Mouse (Mus musculus) CH12.LX (cell line): Measurements from ENCODE around the gene Sema3b. TPM values are rescaled to one million over a fixed set of nuclear protein-coding genes. Genes with fewer than 3 reads are reported as not detected.

ENCODE experiments used
- DNase-seq: peaks from one replicate; pipeline ENCODE4 v3.0.0-alpha.2; 2013; ENCODE audit errors: extremely low read depth
- H3K27ac ChIP-seq: 2 replicates; pipeline ENCODE4 v1.5.1; 2012; ENCODE audit warnings: low read depth, mild to moderate bottlenecking, control low read depth, moderate library complexity; ENCODE audit not compliant: insufficient read depth
- H3K27me3 ChIP-seq: replicated peaks from 2 replicates; pipeline ENCODE3; 2012; ENCODE audit warnings: inconsistent platforms
- H3K36me3 ChIP-seq, 2 experiments: replicated peaks in 1 of 2; 2 replicates each; pipeline versions ENCODE3 to v1.6.1; 2012; ENCODE audit warnings: inconsistent platforms in 1 of 2, low read length in 1 of 2, mild to moderate bottlenecking in 1 of 2, mixed read lengths in 1 of 2, moderate library complexity in 1 of 2; ENCODE audit not compliant: control insufficient read depth in 1 of 2, insufficient read depth in 1 of 2
- H3K4me1 ChIP-seq, 2 experiments: 2 replicates each; pipeline ENCODE4 v1.6.1; 2012; ENCODE audit warnings: inconsistent platforms in 1 of 2, moderate library complexity in 1 of 2; ENCODE audit not compliant: insufficient read depth in 2 of 2, control insufficient read depth in 1 of 2
- H3K4me2 ChIP-seq: 2 replicates; pipeline ENCODE4 v1.6.1; 2012; ENCODE audit warnings: low read depth, mild to moderate bottlenecking, control low read depth; ENCODE audit not compliant: poor library complexity, insufficient read depth, severe bottlenecking
- H3K4me3 ChIP-seq, 3 experiments: fragments of 150-350 bp in 1 of 3; sonication (generic) in 1 of 3; replicated peaks in 1 of 3; 2 replicates each; pipeline versions ENCODE3 to v1.5.1; 2011 to 2012; ENCODE audit warnings: low read depth in 2 of 3, low read length in 2 of 3, mild to moderate bottlenecking in 2 of 3, moderate library complexity in 2 of 3, control low read depth in 1 of 3, improper control_type of control experiment in 1 of 3, inconsistent platforms in 1 of 3, mixed read lengths in 1 of 3; ENCODE audit not compliant: poor library complexity in 1 of 3
- H3K79me2 ChIP-seq: replicated peaks from 2 replicates; pipeline ENCODE4 v1.6.1; 2012; ENCODE audit warnings: mild to moderate bottlenecking, moderate library complexity; ENCODE audit not compliant: control insufficient read depth, poor library complexity, insufficient read depth, severe bottlenecking; ENCODE audit errors: extremely low read depth
- H3K9ac ChIP-seq: 2 replicates; pipeline ENCODE4 v1.6.1; 2012; ENCODE audit warnings: low read depth, mild to moderate bottlenecking, control low read depth, moderate library complexity; ENCODE audit not compliant: insufficient read depth
- H3K9me3 ChIP-seq: replicated peaks from 2 replicates; pipeline ENCODE3; 2012; ENCODE audit warnings: low read length, inconsistent platforms, mixed read lengths
- BHLHE40 ChIP-seq: IDR thresholded peaks from 2 replicates; pipeline ENCODE4 v1.6.1; 2011; ENCODE audit warnings: mild to moderate bottlenecking, low read depth, low read length, improper control_type of control experiment
- CHD1 ChIP-seq: IDR thresholded peaks from 2 replicates; pipeline ENCODE4 v1.6.1; 2012; ENCODE audit warnings: low read depth, low read length, improper control_type of control experiment, inconsistent platforms
- CHD2 ChIP-seq: IDR thresholded peaks from 2 replicates; pipeline ENCODE4 v1.6.1; 2011; ENCODE audit warnings: low read length, improper control_type of control experiment
- CTCF ChIP-seq, 2 experiments: IDR thresholded peaks in 1 of 2; conservative IDR thresholded peaks in 1 of 2; 2 replicates each; pipeline ENCODE4 v1.5.1; 2011 to 2012; ENCODE audit warnings: low read depth in 2 of 2, low read length in 2 of 2, improper control_type of control experiment in 1 of 2, inconsistent platforms in 1 of 2, mild to moderate bottlenecking in 1 of 2, moderate library complexity in 1 of 2
- EP300 ChIP-seq: IDR thresholded peaks from 2 replicates; pipeline ENCODE4 v1.6.1; 2011; ENCODE audit warnings: low read length, improper control_type of control experiment
- ETS1 ChIP-seq: conservative IDR thresholded peaks from 2 replicates; pipeline ENCODE4 v1.6.1; 2012; ENCODE audit warnings: low read depth, mild to moderate bottlenecking, inconsistent platforms, low read length, improper control_type of control experiment, moderate library complexity
- GABPA ChIP-seq: IDR thresholded peaks from 2 replicates; pipeline ENCODE4 v1.6.1; 2012; ENCODE audit warnings: low read depth, low read length, improper control_type of control experiment, inconsistent platforms; ENCODE audit not compliant: insufficient replicate concordance
- IRF4 ChIP-seq: IDR thresholded peaks from 2 replicates; pipeline ENCODE4 v1.6.1; 2014; ENCODE audit warnings: low read depth, mild to moderate bottlenecking, inconsistent platforms, low read length, improper control_type of control experiment
- JUN ChIP-seq: IDR thresholded peaks from 2 replicates; pipeline ENCODE4 v1.6.1; 2011; ENCODE audit warnings: low read depth, mild to moderate bottlenecking, low read length, improper control_type of control experiment, moderate library complexity; ENCODE audit not compliant: insufficient read depth
- JUND ChIP-seq: conservative IDR thresholded peaks from 2 replicates; pipeline ENCODE4 v1.6.1; 2011; ENCODE audit warnings: low read depth, low read length, improper control_type of control experiment
- KAT2A ChIP-seq: IDR thresholded peaks from 2 replicates; pipeline ENCODE4 v1.6.1; 2012; ENCODE audit warnings: low read length, improper control_type of control experiment, inconsistent platforms; ENCODE audit not compliant: insufficient replicate concordance
- MAX ChIP-seq: IDR thresholded peaks from 2 replicates; pipeline ENCODE4 v1.6.1; 2011; ENCODE audit warnings: low read length, improper control_type of control experiment
- MEF2A ChIP-seq: IDR thresholded peaks from 2 replicates; pipeline ENCODE4 v1.6.1; 2014; ENCODE audit warnings: low read depth, mild to moderate bottlenecking, inconsistent platforms, low read length, improper control_type of control experiment, borderline replicate concordance
- MXI1 ChIP-seq: IDR thresholded peaks from 2 replicates; pipeline ENCODE4 v1.6.1; 2011; ENCODE audit warnings: mild to moderate bottlenecking, low read depth, low read length, improper control_type of control experiment
- MYC ChIP-seq: IDR thresholded peaks from 2 replicates; pipeline ENCODE4 v1.6.1; 2011; ENCODE audit warnings: low read depth, mild to moderate bottlenecking, improper control_type of control experiment, low read length
- NELFE ChIP-seq: IDR thresholded peaks from 2 replicates; pipeline ENCODE4 v1.6.1; 2011; ENCODE audit warnings: low read depth, low read length, improper control_type of control experiment
- NRF1 ChIP-seq: IDR thresholded peaks from 2 replicates; pipeline ENCODE4 v1.6.1; 2014; ENCODE audit warnings: low read depth, mild to moderate bottlenecking, inconsistent platforms, low read length, improper control_type of control experiment, moderate library complexity
- PAX5 ChIP-seq: IDR thresholded peaks from 2 replicates; pipeline ENCODE4 v1.6.1; 2012; ENCODE audit warnings: low read length, inconsistent platforms, mixed read lengths
- POLR2AphosphoS2 ChIP-seq: IDR thresholded peaks from 2 replicates; pipeline ENCODE4 v1.6.1; 2011; ENCODE audit warnings: low read depth, low read length, improper control_type of control experiment
- RAD21 ChIP-seq: IDR thresholded peaks from 2 replicates; pipeline ENCODE4 v1.6.1; 2011; ENCODE audit warnings: low read depth, mild to moderate bottlenecking, low read length, improper control_type of control experiment, moderate library complexity
- SMC3 ChIP-seq: IDR thresholded peaks from 2 replicates; pipeline ENCODE4 v1.6.1; 2011; ENCODE audit warnings: low read depth, low read length, improper control_type of control experiment
- TBP ChIP-seq: conservative IDR thresholded peaks from 2 replicates; pipeline ENCODE4 v1.6.1; 2011; ENCODE audit warnings: low read depth, low read length, improper control_type of control experiment
- TCF12 ChIP-seq: IDR thresholded peaks from 2 replicates; pipeline ENCODE4 v1.6.1; 2014; ENCODE audit warnings: low read depth, mild to moderate bottlenecking, inconsistent platforms, low read length, improper control_type of control experiment
- UBTF ChIP-seq: IDR thresholded peaks from 2 replicates; pipeline ENCODE4 v1.6.1; 2012; ENCODE audit warnings: low read depth, mild to moderate bottlenecking, inconsistent platforms, low read length, improper control_type of control experiment, moderate library complexity
- USF1 ChIP-seq: IDR thresholded peaks from 2 replicates; pipeline ENCODE4 v1.6.1; 2014; ENCODE audit warnings: low read depth, mild to moderate bottlenecking, inconsistent platforms, low read length, improper control_type of control experiment
- USF2 ChIP-seq: conservative IDR thresholded peaks from 2 replicates; pipeline ENCODE4 v1.6.1; 2011; ENCODE audit warnings: low read depth, low read length, improper control_type of control experiment
- ZC3H11A ChIP-seq: IDR thresholded peaks from 2 replicates; pipeline ENCODE4 v1.6.1; 2012; ENCODE audit warnings: low read depth, mild to moderate bottlenecking, inconsistent platforms, low read length, improper control_type of control experiment
- ZKSCAN1 ChIP-seq: IDR thresholded peaks from 2 replicates; pipeline ENCODE4 v1.6.1; 2012; ENCODE audit warnings: low read depth, inconsistent platforms, low read length, improper control_type of control experiment, borderline replicate concordance
- ZMIZ1 ChIP-seq: IDR thresholded peaks from 2 replicates; pipeline ENCODE4 v1.6.1; 2012; ENCODE audit warnings: low read depth, mild to moderate bottlenecking, inconsistent platforms, low read length, improper control_type of control experiment
- ZNF384 ChIP-seq: IDR thresholded peaks from 2 replicates; pipeline ENCODE4 v1.6.1; 2012; ENCODE audit warnings: low read depth, low read length, improper control_type of control experiment, inconsistent platforms
- dilution Hi-C: fragments of 300-500 bp; cut with MboI; formaldehyde crosslinking; loops from 2 replicates; pipeline ENCODE4 v1.14.3; 2020; ENCODE audit warnings: low sequenced_read_pairs; ENCODE audit not compliant: extremely low pct_unique_long_range_greater_than_20kb, extremely low pct_ligation_motif_present
- in situ Hi-C: fragments of 300-500 bp; cut with MboI; formaldehyde crosslinking; loops from 3 replicates; pipeline ENCODE4 v1.14.3; 2019; ENCODE audit warnings: low sequenced_read_pairs, low pct_ligation_motif_present, low pct_unique_long_range_greater_than_20kb, mixed read lengths
- polyA plus RNA-seq: library from polyadenylated mRNA; unstranded; fragments of >175 nt; gene quantifications from 2 replicates; pipeline ENCODE4 v1.2.1, GENCODE M21; 2012; ENCODE audit warnings: low read depth; ENCODE audit not compliant: insufficient read length
- total RNA-seq, 2 experiments: library from RNA; depleted of rRNA; stranded (reverse); fragments of 300-350 nt in 1 of 2; fragments of >200 nt in 1 of 2; gene quantifications; 2 replicates each; pipeline ENCODE4 v1.2.3; 2012 to 2014

Sema3b gene
- total and polyA plus RNA-seq, 3 experiments, result 4.3 to 11.6 (median 8.0) TPM

DNA sequence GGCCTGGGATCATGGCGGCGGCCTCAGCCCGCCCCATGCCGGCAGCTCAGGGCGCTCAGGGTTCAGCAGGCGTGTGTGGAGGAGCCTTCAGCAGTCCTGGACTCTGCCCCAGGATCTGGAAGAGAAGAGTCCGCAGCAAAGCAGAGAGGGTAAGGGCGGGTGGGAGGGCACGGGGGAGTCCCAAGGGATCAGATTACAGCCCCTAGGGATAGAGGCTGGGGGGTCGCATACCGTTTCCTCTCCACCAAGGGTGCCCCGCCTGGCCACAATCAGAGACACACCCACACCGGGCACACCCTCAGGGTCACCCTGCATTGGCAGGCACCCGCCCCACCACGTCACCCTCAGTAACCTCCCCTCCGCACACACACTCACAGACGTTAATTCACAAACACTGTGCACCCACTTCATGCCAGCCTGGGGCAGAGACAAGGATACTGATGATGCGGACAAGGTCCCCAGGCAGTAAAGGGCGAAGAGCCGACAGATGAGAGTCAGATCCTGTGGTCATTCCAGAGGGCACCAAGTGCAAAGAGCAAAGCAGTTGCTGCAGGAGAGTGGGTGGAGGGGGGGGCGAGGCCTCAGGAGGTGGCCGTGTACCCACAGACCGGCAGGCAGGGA lies 3.9 kb downstream of the Sema3b start:
- Histone ChIP-seq H3K4me1 (peaks cover 41 to 76% of the 10 kb centered on the region in 2 experiments), H3K9me3 (no peaks in the 10 kb centered on the region), H3K79me2 (no peaks in the 10 kb centered on the region), H3K36me3 (peaks cover 0 to 16% of the 10 kb centered on the region in 2 experiments), H3K27me3 (no peaks in the 10 kb centered on the region), H3K4me2 (no peak overlapping the region), H3K9ac (no peak overlapping the region), H3K4me3 (no peak overlapping the region), H3K27ac (no peak overlapping the region)
- dilution Hi-C loops (no loop called here), in situ Hi-C loops (loop anchor here (5.0 kb wide), 1 partner anchor 37 kb away; no protein-coding TSS in a partner anchor)
- TF ChIP-seq GABPA (no peak), MYC (no peak), USF1 (no peak), MAX (no peak), POLR2AphosphoS2 (no peak), JUN (no peak), MEF2A (no peak), USF2 (no peak), MXI1 (no peak), ZKSCAN1 (no peak), IRF4 (no peak), NRF1 (no peak), SMC3 (no peak), RAD21 (no peak), ZNF384 (no peak)
- DNase-seq, result no peak

DNA sequence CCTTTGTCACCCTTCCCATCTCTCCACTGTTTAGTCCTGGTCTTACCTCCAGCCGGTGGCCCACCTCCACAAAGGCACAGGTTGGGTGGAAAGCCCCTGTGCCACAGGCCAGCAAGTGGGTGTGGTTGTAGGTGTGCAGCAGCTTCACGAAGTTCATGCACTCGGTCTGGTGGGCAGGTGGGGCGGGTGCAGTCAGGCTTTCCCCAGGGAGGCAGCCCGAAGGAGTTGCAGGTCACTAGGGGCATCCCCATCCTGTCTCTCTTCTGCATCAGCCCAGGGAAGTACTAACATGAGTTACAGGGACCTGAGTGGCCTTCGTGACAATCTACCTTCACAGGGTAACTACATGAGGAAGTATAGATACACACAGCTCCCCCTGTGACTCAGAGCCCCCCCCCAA lies 5.8 kb downstream of the Sema3b start:
- no peak overlapping the region for H3K4me3 ChIP-seq
- H3K27ac ChIP-seq, result no peak overlapping the region
- H3K4me1 ChIP-seq, result peaks cover 27 to 63% of the 10 kb centered on the region in 2 experiments
- H3K27me3 ChIP-seq, result no peaks in the 10 kb centered on the region
- no peak overlapping the region for H3K9ac ChIP-seq
- peak overlapping the region; percentile 0; the same call in 1 of the 2 replicates for H3K4me2 ChIP-seq
- in situ Hi-C loops, result no loop called here
- H3K9me3 ChIP-seq, result no peaks in the 10 kb centered on the region
- peaks cover 4 to 35% of the 10 kb centered on the region in 2 experiments for H3K36me3 ChIP-seq
- DNase-seq, result peak; percentile 85
- dilution Hi-C loops, result no loop called here
- no peaks in the 10 kb centered on the region for H3K79me2 ChIP-seq
- TF ChIP-seq CHD1 (no peak), JUN (no peak), POLR2AphosphoS2 (no peak), CHD2 (0 out of 2 replicates have a peak, but pooled peaks have one; percentile 37), MXI1 (peak; percentile 60), CTCF (conservative IDR thresholded peaks at IDR 0.05 in 1 of 2, IDR thresholded peaks at IDR 0.05 in 1 of 2; ENCODE audit: low read depth in 2 of 2, low read length in 2 of 2) (no peak), NRF1 (no peak), UBTF (no peak; the same call in 1 of the 2 replicates), ETS1 (peak; percentile 64), EP300 (0 out of 2 replicates have a peak, but pooled peaks have one; percentile 50), KAT2A (0 out of 2 replicates have a peak, but pooled peaks have one; percentile 47), PAX5 (no peak), MYC (no peak), MEF2A (peak; percentile 67; the same call in 1 of the 2 replicates), BHLHE40 (peak; percentile 76), ZMIZ1 (0 out of 2 replicates have a peak, but pooled peaks have one; percentile 50), TBP (0 out of 2 replicates have a peak, but pooled peaks have one; percentile 18), IRF4 (no peak), JUND (no peak), NELFE (no peak), USF1 (no peak), ZC3H11A (no peak), TCF12 (peak; percentile 64; the same call in 1 of the 2 replicates), ZNF384 (no peak), SMC3 (peak; percentile 9; the same call in 1 of the 2 replicates)
